Mouse (Mus musculus) hindbrain, embryonic 15.5 days (tissue): ENCODE measurements at regions not wholly inside any gene's neighbourhood (a gene's known extent, or its start where the extent isn't known, plus 50 kb on each side); places are given as distances from the start of the nearest gene placed in this dataset.

Experiments
- ATAC-seq: fragments of 200-750 bp; cut with Nextera tagmentation; 2 replicates; pipeline ENCODE4 v1.8.0; 2017; ENCODE audit warnings: low read depth, moderate number of reproducible peaks, moderate TSS enrichment; ENCODE audit not compliant: low FRiP score
- H3K27ac ChIP-seq: fragments of 300-500 bp; sonication (generic); replicated peaks from 2 replicates; pipeline ENCODE4 v1.5.1; 2015; ENCODE audit warnings: mild to moderate bottlenecking, inconsistent platforms
- H3K27me3 ChIP-seq: fragments of 300-500 bp; sonication (generic); 2 replicates; pipeline ENCODE4 v1.6.1; 2015; ENCODE audit warnings: control low read depth, inconsistent platforms
- H3K36me3 ChIP-seq: fragments of 300-500 bp; sonication (generic); 2 replicates; pipeline ENCODE4 v1.6.1; 2015; ENCODE audit warnings: control low read depth, inconsistent platforms
- H3K4me1 ChIP-seq: fragments of 300-500 bp; sonication (generic); replicated peaks from 2 replicates; pipeline ENCODE4 v1.6.1; 2015; ENCODE audit warnings: control low read depth, inconsistent platforms
- H3K4me2 ChIP-seq: fragments of 300-500 bp; sonication (generic); 2 replicates; pipeline ENCODE4 v1.6.1; 2015; ENCODE audit warnings: moderate library complexity, mild to moderate bottlenecking, inconsistent platforms
- H3K4me3 ChIP-seq: fragments of 300-500 bp; sonication (generic); 2 replicates; pipeline ENCODE4 v1.5.1; 2015; ENCODE audit warnings: mild to moderate bottlenecking, inconsistent platforms
- H3K9ac ChIP-seq: fragments of 300-500 bp; sonication (generic); 2 replicates; pipeline ENCODE4 v1.6.1; 2015; ENCODE audit warnings: inconsistent platforms
- H3K9me3 ChIP-seq: fragments of 300-500 bp; sonication (generic); 2 replicates; pipeline ENCODE4 v1.6.1; 2016; ENCODE audit warnings: control low read depth, inconsistent platforms
- WGBS: fragments of 180-500 bp; shearing (Covaris S2); methylation state at CpG from one replicate; pipeline ENCODE4 v1.1.7; 2015; 5-methylcytosine and 5-hydroxymethylcytosine counted together

DNA sequence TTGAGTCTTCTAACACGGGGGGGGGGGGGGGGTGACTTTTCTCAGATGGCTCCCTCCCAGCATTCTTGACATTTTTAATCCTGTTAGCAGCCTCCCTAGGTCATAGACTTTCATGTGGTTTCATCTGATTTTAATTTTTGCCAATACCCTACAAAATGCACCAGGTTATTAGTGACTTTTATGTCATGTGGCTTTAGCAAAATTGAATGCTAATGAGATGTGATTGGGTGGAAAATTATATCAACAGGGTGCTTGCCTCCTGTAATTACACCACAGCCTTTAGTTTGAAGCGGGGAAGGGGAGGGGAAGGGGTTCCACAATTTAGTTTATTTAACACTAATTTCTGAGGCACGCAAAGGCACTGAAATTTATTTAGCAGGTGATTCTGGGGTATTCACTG lies 200.6 kb upstream of the Ano5 start:
- H3K9me3 ChIP-seq, result no peaks in the 10 kb centered on the region
- H3K27me3 ChIP-seq, result no peaks in the 10 kb centered on the region
- no peaks in the 10 kb centered on the region for H3K4me1 ChIP-seq
- 44% methylated on average over 3 of the region's 3 CpGs for WGBS
- no peak overlapping the region for H3K9ac ChIP-seq
- no peak overlapping the region for H3K4me3 ChIP-seq
- H3K27ac ChIP-seq, result no peak overlapping the region
- H3K36me3 ChIP-seq, result no peaks in the 10 kb centered on the region
- ATAC-seq, result no peak
- no peak overlapping the region for H3K4me2 ChIP-seq

- Histone ChIP-seq H3K9me3 (no peaks in the 10 kb centered on the region), H3K27ac (no peak overlapping the region), H3K9ac (no peak overlapping the region), H3K36me3 (no peaks in the 10 kb centered on the region), H3K4me1 (no peaks in the 10 kb centered on the region), H3K4me2 (no peak overlapping the region), H3K4me3 (no peak overlapping the region), H3K27me3 (no peaks in the 10 kb centered on the region)
- WGBS, result 48% methylated on average over 7 of the region's 7 CpGs
- ATAC-seq, result peak; percentile 48
Measured at GRCm38 (mm10) chr7:51339841-51340540, 170.8 kb upstream of the Ano5 start.

DNA sequence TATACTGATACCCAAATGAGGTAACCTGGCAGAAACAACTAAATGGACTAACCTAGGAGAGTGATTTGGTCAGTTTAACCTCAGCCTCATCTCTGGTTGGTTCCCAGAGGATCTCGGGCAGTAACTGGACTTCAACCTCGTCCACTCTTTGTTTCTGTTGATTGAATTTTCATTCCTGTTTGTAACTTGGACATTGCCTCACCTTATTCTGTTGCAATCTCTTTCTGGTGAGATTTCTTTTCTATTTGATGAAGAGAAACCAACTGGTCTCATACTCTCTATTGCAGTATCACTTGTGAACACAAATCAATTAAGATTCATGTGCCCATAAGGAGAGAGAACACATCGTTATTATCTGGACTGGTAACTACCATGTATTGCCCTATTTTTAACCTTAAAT lies 163.3 kb upstream of the Ano5 start:
- no peaks in the 10 kb centered on the region for H3K4me1 ChIP-seq
- H3K9ac ChIP-seq, result no peak overlapping the region
- H3K36me3 ChIP-seq, result no peaks in the 10 kb centered on the region
- no peak overlapping the region for H3K4me2 ChIP-seq
- no peaks in the 10 kb centered on the region for H3K9me3 ChIP-seq
- H3K27ac ChIP-seq, result no peak overlapping the region
- no peaks in the 10 kb centered on the region for H3K27me3 ChIP-seq
- ATAC-seq, result no peak
- 86% methylated on average over 3 of the region's 3 CpGs for WGBS
- no peak overlapping the region for H3K4me3 ChIP-seq

DNA sequence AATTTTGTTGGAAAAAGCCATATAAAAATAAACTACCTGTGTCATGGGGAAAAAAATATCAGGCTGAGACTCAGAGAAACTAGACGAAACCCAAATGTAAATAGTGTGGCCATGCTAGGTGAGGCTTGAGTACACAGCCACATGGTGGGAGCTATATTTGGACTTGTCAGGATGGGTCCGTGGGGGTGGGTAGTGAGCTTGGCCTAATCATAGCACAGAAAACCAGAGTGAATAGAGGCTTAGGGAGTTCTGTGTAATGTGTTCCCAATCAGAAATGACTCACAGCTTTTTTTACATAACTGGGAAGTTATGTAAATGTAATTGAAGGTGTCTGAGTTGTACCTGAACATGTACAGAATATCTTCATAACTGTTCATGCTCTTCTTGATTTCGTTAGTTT lies 150.7 kb upstream of the Ano5 start:
- no peaks in the 10 kb centered on the region for H3K36me3 ChIP-seq
- no peak overlapping the region for H3K4me3 ChIP-seq
- no peak for ATAC-seq
- H3K27ac ChIP-seq, result no peak overlapping the region
- H3K4me2 ChIP-seq, result no peak overlapping the region
- H3K9me3 ChIP-seq, result no peaks in the 10 kb centered on the region
- no peaks in the 10 kb centered on the region for H3K27me3 ChIP-seq
- H3K9ac ChIP-seq, result no peak overlapping the region
- 87% methylated on average over 3 of the region's 3 CpGs for whole genome bisulfite sequencing
- H3K4me1 ChIP-seq, result no peaks in the 10 kb centered on the region

DNA sequence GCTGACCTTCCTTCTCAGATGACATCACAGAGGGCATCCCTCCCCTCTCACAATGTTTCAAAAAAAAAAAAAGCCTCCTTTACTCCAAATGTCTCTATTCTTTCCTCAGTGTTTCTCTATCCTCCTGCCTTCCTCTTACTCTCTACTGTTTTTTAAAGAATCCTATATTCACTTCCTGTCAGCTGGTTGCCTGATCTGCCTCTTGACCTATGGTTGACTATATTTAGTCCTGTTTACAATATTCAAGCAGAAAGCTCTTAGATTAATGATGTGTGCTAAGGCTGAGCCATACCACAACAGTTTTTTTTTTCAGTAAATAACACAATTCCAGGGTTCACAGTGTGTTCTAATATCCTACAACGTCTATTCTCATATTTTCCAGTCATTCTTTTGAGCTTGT lies 133.2 kb upstream of the Ano5 start:
- Histone ChIP-seq H3K9ac (no peak overlapping the region), H3K9me3 (0 out of 2 replicates have a peak, but pooled peaks cover 3% of the 10 kb centered on the region), H3K4me2 (no peak overlapping the region), H3K36me3 (no peaks in the 10 kb centered on the region), H3K27ac (no peak overlapping the region), H3K4me1 (no peaks in the 10 kb centered on the region), H3K27me3 (no peaks in the 10 kb centered on the region), H3K4me3 (no peak overlapping the region)
- no peak for ATAC-seq
- WGBS, result 71% methylated on average over 1 of the region's 1 CpGs
